Mouse (Mus musculus) B cell, adult 62 days (primary cell): ENCODE results near the gene Sult2a5. TPM values are rescaled to one million over a fixed set of nuclear protein-coding genes. Genes with fewer than 3 reads are reported as not detected.

Source experiments
- total RNA-seq: library from RNA; stranded (reverse); gene quantifications from 4 replicates; pipeline ENCODE4 v1.2.4, GENCODE M21; 2023

Gene Sult2a5
- not detected in 4 replicates for total RNA-seq

GRCm38 (mm10) chr7:13623667-13624066 is at the start of gene Sult2a5:
TSS of gene Sult2a5 (plus strand) at chr7:13623967.

Other genes starting within 250 kb of the Sult2a5 start
- gene Cabp5, start 225.8 kb upstream of the Sult2a5 start, total RNA-seq, result not detected in 4 replicates
- not detected in 4 replicates for gene Bsph1, start 173.1 kb upstream of the Sult2a5 start, total RNA-seq
- not detected in 4 replicates for gene Bsph2, start 52.9 kb upstream of the Sult2a5 start, total RNA-seq
- gene Sult2a2, start 109.5 kb downstream of the Sult2a5 start, total RNA-seq, result not detected in 4 replicates
- not detected in 4 replicates for gene Sult2a1, start 213.4 kb downstream of the Sult2a5 start, total RNA-seq